Mouse (Mus musculus) brain, embryonic 18.5 days (tissue): ENCODE measurements at regions not wholly inside any gene's neighbourhood (a gene's known extent, or its start where the extent isn't known, plus 50 kb on each side); places are given as distances from the start of the nearest gene placed in this dataset.

Experiments used
- DNase-seq: peaks from one replicate; pipeline ENCODE4 v3.0.0-alpha.2; 2012; ENCODE audit warnings: low read depth, low spot score

DNA sequence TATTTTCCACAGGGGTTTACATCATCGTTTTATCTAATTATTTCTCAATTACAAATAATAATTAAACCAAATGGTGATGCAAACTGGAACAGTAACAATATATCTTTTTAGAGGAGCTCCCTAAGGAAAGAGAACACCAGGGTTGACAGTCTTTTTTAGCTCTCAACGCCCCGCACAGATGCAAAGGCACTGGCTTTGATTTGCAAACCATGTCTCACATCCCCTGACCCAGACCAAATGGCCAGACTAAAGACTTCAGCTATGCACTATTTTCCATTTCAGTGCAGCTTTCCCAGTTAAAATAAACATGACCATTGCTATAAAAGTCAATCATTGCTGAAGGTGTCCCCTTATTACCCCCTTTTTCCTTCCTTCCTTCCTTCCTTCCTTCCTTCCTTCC, 730.6 kb downstream of the Slc4a3 start:
- no peak for DNase-seq

DNA sequence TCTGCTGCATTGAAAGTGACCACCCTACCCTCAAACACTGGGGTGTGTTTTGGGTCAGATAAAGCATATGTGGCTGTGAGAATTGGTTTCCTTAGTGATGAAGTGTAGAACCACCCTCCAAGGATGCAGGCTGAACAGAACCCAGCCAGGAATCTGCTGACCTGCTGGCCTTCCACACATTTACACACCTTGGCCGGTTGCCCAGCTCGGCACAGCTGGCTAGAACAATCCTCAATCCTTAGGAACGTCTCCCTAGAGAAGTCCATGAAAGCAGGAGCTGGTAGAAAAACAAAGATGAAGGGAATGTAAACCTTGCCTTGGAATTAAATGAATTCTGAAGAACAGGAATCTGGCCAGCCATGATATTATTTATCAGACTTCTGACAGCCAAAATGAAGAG, 737.3 kb downstream of the Slc4a3 start:
- no peak for DNase-seq

DNA sequence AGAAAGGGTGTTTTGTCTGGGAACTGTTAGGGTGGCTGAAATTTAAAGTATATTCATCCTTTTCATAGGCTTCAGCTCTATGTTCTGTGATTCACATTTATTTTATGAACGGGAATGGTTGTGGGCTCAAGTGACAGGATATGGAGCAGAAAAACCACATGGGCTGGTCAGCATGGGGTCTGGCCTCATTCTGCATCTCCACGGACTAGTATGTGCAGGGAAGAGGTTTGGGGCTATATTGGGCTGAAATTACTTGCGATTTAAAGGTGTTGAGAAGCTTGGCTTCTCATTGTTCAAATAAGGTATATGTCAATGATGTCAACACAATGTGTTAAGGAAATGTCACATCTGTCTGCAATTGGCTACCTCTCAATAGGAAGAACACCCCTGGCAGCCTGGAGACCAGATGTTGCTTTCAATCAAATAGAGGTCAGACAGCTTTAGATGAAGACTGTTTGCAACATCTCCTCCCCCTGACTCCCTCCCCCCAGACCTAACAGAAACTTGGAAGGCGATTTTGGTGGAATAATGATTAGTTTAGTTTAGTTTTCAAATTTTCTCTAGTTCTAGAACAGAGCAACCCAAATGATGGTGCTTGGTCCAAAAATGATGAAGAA, 777.0 kb downstream of the Slc4a3 start:
- DNase-seq: no peak

DNA sequence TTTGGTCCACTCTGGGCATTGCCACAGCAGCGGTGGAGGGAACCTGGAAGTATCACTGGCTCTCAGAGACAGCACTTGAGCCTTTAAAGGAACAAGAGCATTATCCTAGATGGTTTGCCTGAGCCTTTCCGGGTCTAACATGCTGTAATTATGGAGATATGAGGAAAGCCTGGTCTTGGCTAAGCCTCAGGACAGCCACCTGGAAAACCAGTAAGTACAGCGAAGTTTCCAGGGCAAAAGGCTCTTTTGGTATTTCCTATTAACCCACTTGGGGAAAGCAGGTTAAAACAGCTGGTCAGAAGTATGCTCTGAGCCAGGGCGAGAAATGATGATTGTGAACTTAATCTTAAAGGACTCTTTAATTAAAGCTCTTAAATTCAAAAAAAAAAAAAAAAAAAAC, 777.5 kb downstream of the Slc4a3 start:
- DNase-seq: no peak

GRCm38 (mm10) chr1:76336011-76336410, 789.9 kb downstream of the Slc4a3 start:
- DNase-seq: no peak

DNA sequence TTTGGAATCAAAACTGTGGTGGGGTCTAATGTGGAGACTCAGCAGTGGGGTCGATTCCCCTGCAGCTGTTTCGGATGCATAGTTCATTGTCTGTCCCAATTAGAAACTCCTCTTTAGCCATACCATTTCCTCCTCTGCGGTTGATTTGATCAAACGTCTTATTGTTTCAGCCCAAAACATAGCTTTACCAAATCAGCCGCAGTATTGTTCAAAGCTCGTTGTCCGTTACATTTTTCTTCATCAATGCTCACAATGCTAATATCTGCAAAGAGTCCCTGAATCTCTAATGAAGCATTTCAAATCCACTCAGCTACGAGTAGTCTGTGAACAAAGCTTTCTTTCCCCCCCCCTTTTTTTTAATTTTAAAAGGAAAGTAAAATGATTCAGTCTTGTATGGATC, 816.0 kb downstream of the Slc4a3 start:
- DNase-seq: no peak

GRCm38 (mm10) chr1:76373931-76374330, 827.9 kb downstream of the Slc4a3 start:
- DNase-seq: no peak

GRCm38 (mm10) chr1:76378154-76378553, 832.1 kb downstream of the Slc4a3 start:
- no peak for DNase-seq

DNA sequence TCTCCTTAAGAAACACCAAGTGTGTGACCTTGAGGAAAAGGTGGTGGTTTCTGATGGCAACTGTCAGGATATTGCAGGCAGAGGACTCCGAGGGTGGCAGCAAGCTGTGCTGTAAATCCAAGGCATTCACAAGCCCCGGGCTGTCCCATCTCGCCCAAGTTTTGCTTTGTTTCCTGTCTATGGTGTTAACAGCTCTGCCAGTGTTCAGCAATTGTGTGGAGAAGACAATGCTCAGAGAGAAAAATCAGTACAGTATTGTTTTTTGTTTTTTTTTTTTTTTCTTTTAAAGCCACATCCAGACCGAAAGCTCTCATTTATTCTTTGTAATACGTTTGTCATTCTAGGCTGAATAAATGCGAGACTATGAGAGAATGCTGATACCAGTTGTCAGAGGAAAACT, 846.5 kb downstream of the Slc4a3 start:
- no peak for DNase-seq

DNA sequence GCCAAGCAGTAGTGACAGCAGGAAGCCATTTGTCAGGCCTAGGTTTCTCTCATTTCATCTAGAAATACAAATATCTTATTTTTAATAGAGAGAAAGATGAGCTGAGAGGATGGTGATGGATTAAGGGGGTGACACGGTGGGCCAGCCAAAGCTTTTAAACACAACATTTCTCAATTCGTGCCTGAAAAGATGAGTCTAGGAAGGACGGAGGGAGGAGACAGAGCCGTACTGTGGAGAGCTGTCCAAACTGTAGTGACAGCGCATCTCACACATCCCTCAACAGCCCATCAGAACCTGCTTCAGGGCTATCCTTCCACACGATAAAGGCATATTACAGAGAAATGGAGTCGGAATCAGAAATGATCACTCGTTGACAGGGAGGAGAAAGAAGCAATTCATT, 848.0 kb downstream of the Slc4a3 start:
- DNase-seq: no peak

- DNase-seq: no peak
Measured at GRCm38 (mm10) chr1:76402854-76403253, 856.8 kb downstream of the Slc4a3 start.

- DNase-seq: no peak
Measured at GRCm38 (mm10) chr1:76404003-76404402, 857.9 kb downstream of the Slc4a3 start.

DNA sequence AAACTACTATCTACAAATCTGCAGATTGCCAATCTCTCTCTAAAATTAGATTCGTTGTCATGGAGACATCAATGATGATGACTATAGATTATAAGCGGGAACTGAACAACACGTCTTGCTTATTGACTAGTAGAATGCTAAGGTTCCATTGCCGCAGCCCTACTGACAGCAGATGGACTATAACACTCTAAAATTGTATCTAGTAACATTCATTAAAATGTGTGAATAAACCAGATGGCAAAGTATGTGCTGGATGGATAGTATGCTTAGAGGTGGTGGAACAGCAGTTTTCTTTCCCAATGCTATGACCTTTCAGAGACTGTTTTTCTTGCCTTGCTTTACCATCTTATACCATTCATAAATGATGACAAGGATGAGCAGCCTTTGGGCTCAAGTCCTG, 864.7 kb downstream of the Slc4a3 start:
- DNase-seq: no peak

GRCm38 (mm10) chr1:76420525-76420924, 874.5 kb downstream of the Slc4a3 start:
- no peak for DNase-seq

- no peak for DNase-seq
Measured at GRCm38 (mm10) chr1:76427439-76427838, 881.4 kb downstream of the Slc4a3 start.

DNA sequence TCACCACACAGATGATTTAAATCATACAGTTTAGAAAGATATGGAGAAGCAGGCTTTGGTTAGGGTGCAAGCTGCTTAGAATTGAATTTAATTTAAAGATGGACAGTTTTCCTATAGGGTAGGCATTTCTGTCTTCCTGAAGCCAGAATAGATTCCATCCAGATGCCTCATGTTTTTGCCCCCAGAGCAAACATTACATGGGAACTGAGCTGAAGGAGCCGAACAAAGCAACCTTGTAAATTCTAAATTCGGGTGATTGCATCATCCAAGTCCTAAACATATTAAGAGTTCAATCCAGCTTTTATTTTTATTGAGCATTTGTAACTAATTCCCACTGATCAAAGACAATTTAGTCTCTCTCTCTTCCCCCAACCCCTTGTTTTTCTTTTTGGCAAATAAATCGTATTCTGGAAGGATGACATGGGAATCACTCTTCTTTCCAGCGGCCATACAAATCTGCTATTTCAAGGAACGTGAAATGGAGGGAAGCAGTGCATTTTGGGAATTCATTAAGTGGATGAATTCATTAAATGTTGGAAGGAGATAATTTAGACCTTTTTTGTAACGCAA, 884.1 kb downstream of the Slc4a3 start:
- DNase-seq: no peak

DNA sequence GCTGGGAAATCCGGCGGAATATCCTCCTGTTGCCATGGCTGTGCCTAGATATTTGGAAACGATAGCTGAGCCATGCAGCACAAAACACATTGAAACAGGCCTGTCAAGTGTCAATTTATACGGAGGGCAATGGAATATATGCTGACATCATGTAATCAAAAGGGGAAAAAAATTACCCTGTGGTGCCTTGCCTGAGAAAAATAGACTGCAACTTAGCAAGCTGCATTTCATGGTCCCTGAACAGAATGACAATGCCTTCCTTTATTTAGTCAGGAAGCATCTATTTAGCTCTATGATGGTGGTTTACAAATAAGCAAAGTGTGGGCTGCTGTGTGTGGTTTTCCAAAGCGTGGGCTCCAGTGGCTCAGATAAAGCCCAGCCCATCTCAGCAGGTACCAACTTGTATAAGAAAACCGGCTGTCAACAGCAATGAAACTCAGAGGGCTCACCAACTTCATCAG, 887.4 kb downstream of the Slc4a3 start:
- no peak for DNase-seq

DNA sequence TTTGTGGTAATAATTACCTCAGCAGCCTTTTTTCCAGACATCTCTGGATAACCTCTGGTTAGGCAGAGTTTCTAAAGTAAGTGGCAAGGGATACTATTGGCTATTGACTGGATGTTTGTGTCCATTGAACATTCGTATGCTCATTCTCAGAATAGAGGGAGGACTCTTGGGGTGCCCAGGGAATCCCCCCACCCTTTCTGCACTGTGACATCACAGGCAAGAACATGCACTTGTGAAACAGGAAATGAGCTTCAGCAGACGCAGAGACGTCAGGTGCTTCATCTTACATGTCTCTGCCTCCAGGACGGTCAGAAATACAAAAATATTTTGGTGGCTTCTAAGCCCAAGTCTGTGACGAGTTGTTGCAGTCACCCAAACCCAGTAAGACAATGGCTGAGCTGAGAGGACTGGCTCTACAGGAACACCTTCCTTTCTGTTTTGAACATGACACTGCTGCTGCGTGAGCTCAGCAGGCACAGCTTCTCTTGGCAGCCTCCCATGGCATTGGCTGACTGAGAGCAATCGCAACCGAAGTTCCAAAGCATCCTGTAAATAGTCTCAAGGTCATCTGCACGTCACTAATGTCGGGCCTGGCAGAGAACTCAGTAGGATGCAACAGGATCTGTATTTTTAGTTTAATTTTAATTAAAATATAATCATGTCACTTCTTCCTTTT, 904.6 kb downstream of the Slc4a3 start:
- DNase-seq: no peak

GRCm38 (mm10) chr1:76453160-76453710, 907.2 kb downstream of the Slc4a3 start:
- DNase-seq: no peak

GRCm38 (mm10) chr1:76466562-76466961, 920.5 kb downstream of the Slc4a3 start:
- no peak for DNase-seq

DNA sequence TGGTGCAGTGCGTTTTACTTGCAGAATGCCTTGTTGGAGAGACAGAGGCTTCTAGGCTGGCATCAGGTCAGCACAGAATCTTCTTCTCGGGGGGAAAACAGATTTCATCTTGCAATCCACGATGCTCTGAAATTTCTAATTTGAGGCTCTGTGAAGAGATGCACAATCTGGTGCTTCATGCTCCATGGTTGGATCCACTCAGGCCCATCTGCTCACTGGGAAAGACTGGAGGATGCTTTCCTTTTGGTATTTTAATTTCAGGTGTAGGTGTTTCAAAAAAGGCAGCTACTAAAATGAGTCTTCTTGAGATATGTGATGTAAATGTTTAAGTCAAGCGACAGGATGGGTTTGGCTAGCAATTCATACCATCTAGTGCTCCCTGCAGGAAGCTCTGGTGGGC, 938.1 kb downstream of the Slc4a3 start:
- no peak for DNase-seq

DNA sequence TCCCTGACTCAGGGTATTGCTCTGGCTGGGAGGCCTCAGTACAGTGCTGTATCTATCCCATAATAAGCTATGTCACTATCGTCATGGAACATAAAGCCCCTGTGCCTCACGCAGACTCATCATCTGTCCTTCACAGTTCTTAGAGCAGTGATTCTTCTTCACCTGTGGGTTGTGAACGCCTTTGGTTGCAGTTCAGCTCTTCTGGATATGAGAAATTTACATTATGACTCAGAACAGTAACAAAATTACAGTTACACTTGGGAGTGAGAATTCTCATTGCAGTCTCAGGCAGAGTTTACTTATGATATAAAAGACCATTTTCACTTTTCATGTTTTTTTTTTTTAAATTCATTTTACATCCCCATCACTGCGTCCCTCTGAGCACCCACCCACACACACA, 941.4 kb downstream of the Slc4a3 start:
- no peak for DNase-seq
